Mouse (Mus musculus) liver, adult 2 months (tissue): ENCODE data around the gene Cdh4.

ENCODE experiments used
- CTCF ChIP-seq: fragments of 200-500 bp; IDR thresholded peaks from 2 replicates; pipeline ENCODE4 v1.5.1; 2011; ENCODE audit warnings: low read depth, low read length, control low read depth
- POLR2A ChIP-seq: fragments of 200-500 bp; IDR thresholded peaks from 2 replicates; pipeline ENCODE4 v1.6.1; 2011; ENCODE audit warnings: low read length, control low read depth; ENCODE audit not compliant: insufficient read depth; ENCODE audit errors: extremely low read depth

DNA sequence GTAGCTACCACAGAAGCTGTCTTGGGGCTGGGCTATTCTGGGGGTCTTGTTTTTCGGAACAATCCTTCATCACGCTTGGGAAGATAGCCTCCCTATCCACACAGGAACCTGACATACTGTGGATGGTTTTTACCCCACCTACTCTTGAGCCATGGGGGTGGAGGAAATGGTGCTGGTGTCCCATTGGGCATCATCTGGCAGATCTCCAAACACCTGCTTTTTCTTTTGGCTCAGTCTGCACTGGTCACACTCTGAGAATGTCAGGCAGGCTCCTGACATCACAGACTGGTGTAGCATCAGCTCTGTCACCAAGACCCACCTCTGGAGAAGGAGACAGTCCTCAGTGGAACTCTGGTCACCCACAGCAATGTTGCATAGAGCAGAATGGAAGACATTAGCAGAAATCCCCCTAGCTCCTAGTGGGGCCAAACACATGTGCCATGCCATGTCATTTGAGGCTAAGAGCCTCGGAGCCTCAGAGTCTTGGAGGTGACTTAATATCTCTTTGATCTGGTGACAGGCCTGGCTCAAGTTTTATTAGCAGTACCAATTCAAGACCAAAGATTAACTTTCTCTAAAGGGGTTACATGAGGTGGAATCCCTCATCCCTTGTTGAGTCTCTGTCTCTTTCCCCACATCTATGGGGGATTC is 95.7 kb downstream of the Cdh4 start:
- TF ChIP-seq POLR2A (no peak), CTCF (no peak)
